Mouse (Mus musculus) frontal cortex, postnatal 14 days (tissue): Measurements from ENCODE around the gene Crebrf.

Experiments used
- DNase-seq, 2 experiments: peaks; one replicate each; pipeline ENCODE4 v3.0.0; 2022; ENCODE audit warnings: low spot score in 2 of 2

Gene Crebrf

GRCm38 (mm10) chr17:26705463-26706359 lies 9.7 kb upstream of the Crebrf start:
- DNase-seq: no peak

GRCm38 (mm10) chr17:26707066-26707465 lies 8.4 kb upstream of the Crebrf start:
- no peak for DNase-seq

- no peak for DNase-seq
These were observed 7.0 kb upstream of the Crebrf start for GRCm38 (mm10) chr17:26708499-26708898.

GRCm38 (mm10) chr17:26708993-26709590 lies 6.4 kb upstream of the Crebrf start:
- no peak for DNase-seq

- DNase-seq: no peak
These were observed 5.4 kb upstream of the Crebrf start for GRCm38 (mm10) chr17:26710049-26710448.

- DNase-seq: peak; percentile 91 to 92
These were observed 667 bp downstream of the Crebrf start for GRCm38 (mm10) chr17:26715916-26716717.

- no peak for DNase-seq
These were observed 2.4 kb downstream of the Crebrf start for GRCm38 (mm10) chr17:26717868-26718267.

- DNase-seq: no peak
These were observed 4.0 kb downstream of the Crebrf start for GRCm38 (mm10) chr17:26719405-26719804.

GRCm38 (mm10) chr17:26721802-26722201 lies 6.4 kb downstream of the Crebrf start:
- no peak for DNase-seq

GRCm38 (mm10) chr17:26724790-26725189 lies 9.3 kb downstream of the Crebrf start:
- DNase-seq: no peak

- no peak for DNase-seq
These were observed 11.2 kb downstream of the Crebrf start for GRCm38 (mm10) chr17:26726674-26727073.

GRCm38 (mm10) chr17:26727110-26727755 lies 11.8 kb downstream of the Crebrf start:
- no peak for DNase-seq

GRCm38 (mm10) chr17:26742581-26742980 lies 27.1 kb downstream of the Crebrf start:
- no peak for DNase-seq

- no peak for DNase-seq
These were observed 27.8 kb downstream of the Crebrf start for GRCm38 (mm10) chr17:26743294-26743693.

- no peak for DNase-seq
These were observed 34.5 kb downstream of the Crebrf start for GRCm38 (mm10) chr17:26749975-26750374.

GRCm38 (mm10) chr17:26752297-26752696 lies 36.8 kb downstream of the Crebrf start:
- DNase-seq: no peak

GRCm38 (mm10) chr17:26753476-26753875 lies 38.0 kb downstream of the Crebrf start:
- DNase-seq: no peak

GRCm38 (mm10) chr17:26767100-26767753 lies 51.8 kb downstream of the Crebrf start:
- no peak for DNase-seq

GRCm38 (mm10) chr17:26767754-26768124 lies 52.3 kb downstream of the Crebrf start:
- DNase-seq: no peak

GRCm38 (mm10) chr17:26776211-26776610 lies 60.8 kb downstream of the Crebrf start:
- DNase-seq: no peak

GRCm38 (mm10) chr17:26778001-26778400 lies 62.6 kb downstream of the Crebrf start:
- no peak for DNase-seq
